Mouse (Mus musculus) stomach, postnatal 0 days (tissue): Measurements from ENCODE around the gene Tenm4. TPM values are rescaled to one million over a fixed set of nuclear protein-coding genes. Genes with fewer than 3 reads are reported as not detected.

Source experiments
- ATAC-seq: fragments of 200-750 bp; cut with Nextera tagmentation; 2 replicates; pipeline ENCODE4 v1.8.0; 2017; ENCODE audit not compliant: low FRiP score, low TSS enrichment
- DNase-seq: peaks from one replicate; pipeline ENCODE4 v3.0.0-alpha.2; 2016; ENCODE audit warnings: low spot score
- H3K27ac ChIP-seq: fragments of 300-500 bp; sonication (generic); replicated peaks from 2 replicates; pipeline ENCODE4 v1.5.1; 2014; ENCODE audit warnings: mild to moderate bottlenecking, control low read depth
- H3K27me3 ChIP-seq: fragments of 300-500 bp; sonication (generic); 2 replicates; pipeline ENCODE4 v1.6.1; 2014; ENCODE audit warnings: low read length; ENCODE audit not compliant: control insufficient read depth, insufficient read depth
- H3K36me3 ChIP-seq: fragments of 300-500 bp; sonication (generic); 2 replicates; pipeline ENCODE4 v1.6.1; 2014; ENCODE audit warnings: low read length, mixed read lengths; ENCODE audit not compliant: control insufficient read depth, insufficient read depth
- H3K4me1 ChIP-seq: fragments of 300-500 bp; sonication (generic); replicated peaks from 2 replicates; pipeline ENCODE4 v1.6.1; 2014; ENCODE audit warnings: antibody characterized with exemption; ENCODE audit not compliant: control insufficient read depth, insufficient read depth
- H3K4me2 ChIP-seq: fragments of 300-500 bp; sonication (generic); replicated peaks from 2 replicates; pipeline ENCODE4 v1.6.1; 2014; ENCODE audit warnings: low read depth, mild to moderate bottlenecking, control low read depth, moderate library complexity
- H3K4me3 ChIP-seq: fragments of 300-500 bp; sonication (generic); 2 replicates; pipeline ENCODE4 v1.5.1; 2014; ENCODE audit warnings: low read depth, low read length, control low read depth
- H3K9ac ChIP-seq: fragments of 300-500 bp; sonication (generic); 2 replicates; pipeline ENCODE4 v1.6.1; 2014; ENCODE audit warnings: mild to moderate bottlenecking, low read length, control low read depth, mixed read lengths
- H3K9me3 ChIP-seq: fragments of 300-500 bp; sonication (generic); 2 replicates; pipeline ENCODE4 v1.6.1; 2016; ENCODE audit warnings: low read length; ENCODE audit not compliant: control insufficient read depth
- CTCF ChIP-seq: IDR thresholded peaks from 2 replicates; pipeline ENCODE4 v1.5.1; 2016; ENCODE audit warnings: antibody characterized with exemption, low read depth, mild to moderate bottlenecking, moderate library complexity
- EP300 ChIP-seq: optimal IDR thresholded peaks from 2 replicates; pipeline ENCODE3; 2016; ENCODE audit warnings: antibody characterized with exemption
- whole genome bisulfite sequencing: fragments of 180-500 bp; shearing (Covaris S2); extraction: QIAGEN DNeasy Blood & Tissue Kit; methylation state at CpG from one replicate; pipeline ENCODE4 v1.1.7; 2014; 5-methylcytosine and 5-hydroxymethylcytosine counted together
- polyA plus RNA-seq: library from polyadenylated mRNA; unstranded; fragments of >200 nt; fragmentation: Nextera tagmentation; extraction: Ambion mirVana; gene quantifications from 2 replicates; pipeline ENCODE4 v1.2.1, GENCODE M21; 2015

Tenm4 gene
- polyA plus RNA-seq, 1 experiment from 2014 or later, result 7.2 TPM

DNA sequence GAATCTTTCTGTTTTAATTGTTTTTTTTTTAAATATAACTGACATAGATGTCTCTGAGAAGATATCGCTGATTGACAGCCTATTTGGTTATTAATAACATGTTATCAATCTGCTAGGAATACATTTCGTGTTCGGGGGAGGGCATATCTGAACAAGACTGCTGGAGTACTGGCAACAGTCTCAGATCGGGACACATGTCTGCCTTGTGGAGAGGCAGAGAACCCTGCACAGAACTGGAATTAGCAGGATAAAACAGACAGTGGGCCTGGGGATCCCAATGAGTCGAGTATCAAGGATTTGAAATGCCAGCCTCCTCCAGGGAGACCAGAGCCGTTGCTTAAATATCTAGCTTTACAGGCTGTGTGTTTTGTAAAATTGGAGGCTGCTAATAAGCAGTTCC lies 299.8 kb downstream of the Tenm4 start:
- Histone ChIP-seq H3K4me2 (no peak overlapping the region), H3K27me3 (no peaks in the 10 kb centered on the region), H3K4me1 (no peaks in the 10 kb centered on the region), H3K9me3 (no peaks in the 10 kb centered on the region), H3K4me3 (no peak overlapping the region), H3K9ac (no peak overlapping the region), H3K27ac (no peak overlapping the region), H3K36me3 (no peaks in the 10 kb centered on the region)
- WGBS, result 82% methylated on average over 6 of the region's 6 CpGs
- DNase-seq (no peak), ATAC-seq (no peak)
- TF ChIP-seq CTCF (no peak), EP300 (no peak)

DNA sequence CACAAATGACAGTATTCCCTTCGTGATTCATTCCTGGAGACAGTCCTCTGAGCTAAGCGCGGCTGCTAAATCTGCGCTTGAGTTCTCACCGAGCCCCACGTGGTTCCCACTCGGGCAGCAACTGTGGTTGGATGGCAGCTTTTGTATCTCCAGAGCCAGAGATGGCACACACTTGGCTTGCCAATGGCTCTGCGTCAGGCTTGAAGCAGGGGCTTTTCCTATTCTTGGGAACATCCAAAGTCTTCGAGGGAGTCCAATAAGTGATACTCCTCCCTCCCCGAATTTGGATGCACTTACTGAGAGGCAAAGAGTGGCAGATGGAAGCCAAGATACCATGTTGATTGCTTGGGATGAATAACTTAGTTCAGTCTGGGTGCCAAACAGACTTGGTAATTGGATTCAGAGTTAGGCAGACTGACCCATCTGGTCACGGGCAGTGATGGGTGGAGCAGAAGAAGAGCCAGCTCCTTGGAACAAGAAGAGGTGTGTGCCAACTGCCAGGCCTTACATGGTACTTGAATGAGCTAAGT lies 303.6 kb downstream of the Tenm4 start:
- Histone ChIP-seq H3K4me3 (no peak overlapping the region), H3K27me3 (no peaks in the 10 kb centered on the region), H3K9me3 (no peaks in the 10 kb centered on the region), H3K4me2 (no peak overlapping the region), H3K27ac (no peak overlapping the region), H3K4me1 (no peaks in the 10 kb centered on the region), H3K36me3 (no peaks in the 10 kb centered on the region), H3K9ac (no peak overlapping the region)
- 80% methylated on average over 11 of the region's 11 CpGs for WGBS
- DNase-seq, result no peak
- TF ChIP-seq CTCF (no peak), EP300 (no peak)
- ATAC-seq, result no peak

DNA sequence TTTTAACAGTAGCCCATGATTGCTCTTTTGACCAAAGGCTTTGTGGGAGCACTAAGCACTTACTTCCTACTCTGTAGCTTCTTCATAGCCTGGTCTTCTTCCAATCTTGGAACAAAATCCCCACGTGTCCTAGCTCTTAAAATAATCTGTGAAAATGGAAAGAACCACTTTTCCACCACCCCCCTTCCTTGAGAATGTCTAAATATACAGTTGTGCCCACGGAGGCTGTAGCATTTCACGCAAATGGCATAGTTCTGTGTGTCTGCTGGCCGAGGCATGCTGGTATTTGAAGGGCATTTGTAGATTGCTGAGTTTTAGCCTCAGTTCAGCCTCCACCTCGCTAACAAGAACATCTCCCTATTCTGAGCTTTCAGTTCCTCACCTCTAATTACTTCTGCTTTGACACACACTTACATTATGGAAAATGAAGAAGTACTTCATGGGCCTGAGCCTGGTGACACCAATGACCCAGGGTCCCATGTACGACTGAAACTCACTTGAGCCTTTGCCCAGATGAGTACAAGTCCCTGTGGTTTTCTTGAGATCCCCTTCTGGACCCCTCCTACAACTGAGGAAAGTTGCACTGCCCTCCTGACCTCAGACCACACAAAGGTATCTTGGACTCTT lies 306.1 kb downstream of the Tenm4 start:
- Histone ChIP-seq H3K36me3 (no peaks in the 10 kb centered on the region), H3K27ac (no peak overlapping the region), H3K9me3 (no peaks in the 10 kb centered on the region), H3K4me1 (no peaks in the 10 kb centered on the region), H3K4me2 (no peak overlapping the region), H3K27me3 (no peaks in the 10 kb centered on the region), H3K9ac (no peak overlapping the region), H3K4me3 (no peak overlapping the region)
- ATAC-seq, result no peak
- WGBS, result 80% methylated on average over 6 of the region's 6 CpGs
- no peak for DNase-seq
- no peak for TF ChIP-seq CTCF
- TF ChIP-seq EP300, result no peak

DNA sequence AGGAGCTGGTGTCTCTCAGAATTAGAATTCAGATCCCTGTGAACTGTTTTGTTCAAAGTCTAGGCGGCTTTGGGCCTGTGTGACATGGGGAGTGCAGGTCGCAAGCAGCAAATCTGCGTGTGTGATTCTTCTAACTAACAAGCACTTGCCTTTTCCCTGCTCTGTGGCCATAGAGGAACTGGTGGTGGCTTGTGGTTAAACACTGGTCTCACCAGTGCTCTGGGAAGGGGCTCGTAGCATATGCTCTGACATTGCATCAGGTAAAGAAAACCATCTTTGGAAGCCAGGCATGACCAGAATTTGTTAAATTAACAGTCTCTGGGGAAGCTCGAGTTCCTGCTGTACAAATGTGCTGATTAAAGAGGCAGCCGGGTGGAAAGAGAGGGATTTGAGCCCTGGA lies 308.1 kb downstream of the Tenm4 start:
- Histone ChIP-seq H3K4me3 (no peak overlapping the region), H3K36me3 (no peaks in the 10 kb centered on the region), H3K4me1 (no peaks in the 10 kb centered on the region), H3K9ac (no peak overlapping the region), H3K4me2 (no peak overlapping the region), H3K27ac (no peak overlapping the region), H3K9me3 (no peaks in the 10 kb centered on the region), H3K27me3 (no peaks in the 10 kb centered on the region)
- WGBS, result 80% methylated on average over 6 of the region's 6 CpGs
- ATAC-seq, result no peak
- TF ChIP-seq CTCF (no peak), EP300 (no peak)
- DNase-seq, result no peak

DNA sequence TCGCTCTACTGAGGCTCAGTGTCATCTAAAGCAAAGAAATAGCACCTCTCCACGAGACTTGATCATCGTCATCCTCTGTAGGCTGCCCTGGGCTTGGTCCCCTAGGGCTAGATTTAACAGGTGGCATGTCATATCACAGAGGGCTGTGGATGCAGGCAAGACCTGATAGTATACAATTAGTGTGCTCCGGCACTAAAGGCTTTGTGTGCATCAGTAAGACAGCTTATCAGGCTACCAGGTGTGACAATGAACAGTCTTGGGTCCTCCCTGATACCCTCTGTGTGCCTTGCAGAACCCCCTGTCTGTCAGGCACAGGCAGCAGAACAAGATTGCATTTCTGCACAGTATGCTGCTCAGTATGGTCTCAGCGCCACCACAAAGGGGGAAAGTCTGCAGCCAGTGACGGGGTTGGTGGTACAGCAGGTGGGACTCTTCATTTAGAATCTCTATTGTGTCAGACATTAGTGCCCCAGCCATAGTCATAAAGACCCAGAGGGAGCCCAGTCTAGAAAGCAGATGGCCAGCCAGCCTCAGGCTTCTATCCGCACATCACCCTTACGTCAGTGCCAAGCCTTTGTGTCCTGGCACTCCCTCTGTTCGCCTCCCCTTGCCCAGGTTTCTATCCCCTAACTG lies 309.4 kb downstream of the Tenm4 start:
- Histone ChIP-seq H3K36me3 (no peaks in the 10 kb centered on the region), H3K27ac (no peak overlapping the region), H3K4me2 (no peak overlapping the region), H3K9me3 (no peaks in the 10 kb centered on the region), H3K4me1 (no peaks in the 10 kb centered on the region), H3K27me3 (no peaks in the 10 kb centered on the region), H3K9ac (no peak overlapping the region), H3K4me3 (no peak overlapping the region)
- WGBS, result 83% methylated on average over 9 of the region's 9 CpGs
- ATAC-seq, result no peak
- TF ChIP-seq EP300 (no peak), CTCF (no peak)
- DNase-seq, result no peak

DNA sequence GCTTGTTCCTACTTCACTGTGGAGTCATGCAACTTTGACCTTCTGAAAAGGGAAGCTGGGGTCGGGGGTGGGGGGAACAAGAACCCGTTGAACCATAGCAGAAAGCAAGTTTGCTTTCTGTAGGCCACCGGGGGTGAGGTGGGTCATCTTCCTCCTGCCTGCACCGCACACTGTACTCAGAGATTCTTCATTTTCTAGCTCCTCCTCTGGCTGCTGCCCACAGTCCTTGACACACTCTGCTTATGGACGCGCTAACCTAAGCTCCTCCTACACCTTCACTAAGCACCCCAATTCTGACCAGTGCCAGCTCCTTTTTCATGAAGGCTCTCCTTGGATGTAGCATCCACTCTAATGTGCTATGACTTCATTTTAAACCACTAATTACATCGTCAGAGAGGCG lies 311.9 kb downstream of the Tenm4 start:
- Histone ChIP-seq H3K27ac (no peak overlapping the region), H3K4me3 (no peak overlapping the region), H3K9me3 (no peaks in the 10 kb centered on the region), H3K9ac (no peak overlapping the region), H3K27me3 (no peaks in the 10 kb centered on the region), H3K4me1 (no peaks in the 10 kb centered on the region), H3K36me3 (no peaks in the 10 kb centered on the region), H3K4me2 (no peak overlapping the region)
- TF ChIP-seq CTCF (no peak), EP300 (no peak)
- WGBS, result 68% methylated on average over 8 of the region's 8 CpGs
- no peak for ATAC-seq
- DNase-seq, result no peak
